9 mouse cellular contexts compared by ENCODE assay signal in the genomic region with DNA sequence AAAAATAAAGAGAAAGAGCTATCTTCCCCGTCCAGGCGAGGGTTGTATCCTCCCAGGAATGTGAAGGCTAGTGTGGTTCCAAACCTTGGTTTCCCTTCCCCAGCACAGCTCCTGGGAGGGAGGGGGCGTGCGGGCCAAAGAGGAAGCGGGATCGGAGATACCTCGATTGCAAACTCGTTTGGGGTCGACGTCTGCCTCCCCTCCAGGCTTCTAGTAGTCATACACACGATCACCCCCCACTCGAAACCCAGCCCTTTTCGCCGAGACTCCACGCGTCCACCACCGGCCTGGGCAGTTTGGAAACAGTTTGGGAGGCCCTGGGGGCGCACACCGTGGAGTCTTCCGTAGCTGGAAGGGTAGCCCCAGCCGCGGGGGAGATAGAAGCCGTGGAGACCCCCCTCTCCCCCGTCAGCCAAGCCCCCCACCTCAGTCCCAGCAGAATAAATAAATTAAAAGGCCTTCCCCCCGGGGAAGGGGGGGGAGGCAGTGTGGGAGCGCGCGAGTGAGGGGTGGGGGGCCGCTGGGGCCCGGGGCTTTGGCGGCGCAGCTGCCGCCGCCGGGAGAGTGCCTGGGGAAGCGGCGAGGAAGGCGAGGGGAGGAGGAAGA. TPM values are rescaled to one million over a fixed set of nuclear protein-coding genes. Genes with fewer than 3 reads are reported as not detected.
DNase-seq lines count a peak whose midpoint lies in the region; ATAC-seq and TF ChIP-seq lines count a peak whose summit lies in the region.
"Had no signal": no experiment of that assay in that cellular context is flagged by ENCODE, and none has a peak within 500 bp of the region (broad histone marks: within the 10 kb centered on the region; RNA-seq: fewer than 3 reads in every experiment).

No protein-coding gene starts in this region.

- H3K9ac ChIP-seq in forebrain, postnatal 0 days = peak overlapping the region; percentile 100
- peak overlapping the region; percentile 98 for H3K9ac ChIP-seq in kidney, postnatal 0 days (ENCODE audit: low read depth, low read length)

- TF ChIP-seq CTCF in forebrain, postnatal 0 days (IDR thresholded peaks at IDR 0.05; ENCODE audit: low read depth) = no peak
- TF ChIP-seq CTCF in kidney, postnatal 0 days (IDR thresholded peaks at IDR 0.05; ENCODE audit: low read depth) = no peak

- DNase-seq in adrenal gland, adult 2 months = peak; percentile 84
- no peak for DNase-seq in adrenal gland, postnatal 4 days (ENCODE audit: low spot score in 2 of 2)
- DNase-seq in urinary bladder, postnatal 25 days (ENCODE audit: low spot score) = peak; percentile 49
- no peak for DNase-seq in urinary bladder, adult 2 months (ENCODE audit: low spot score)
- peak; percentile 77 for DNase-seq in forebrain, postnatal 0 days
- DNase-seq in kidney, postnatal 0 days (ENCODE audit: low spot score) = peak; percentile 75
- DNase-seq in lung, postnatal 4 days = peak; percentile 73 to 76
- peak; percentile 70 to 78 for DNase-seq in spleen, postnatal 10 days (ENCODE audit: low spot score in 2 of 2)

- H3K4me2 ChIP-seq in forebrain, postnatal 0 days (ENCODE audit: low read depth) = peak overlapping the region; percentile 97
- peak overlapping the region; percentile 100 for H3K4me2 ChIP-seq in kidney, postnatal 0 days (ENCODE audit: low read length)

- peak overlapping the region; percentile 100 for H3K27ac ChIP-seq in forebrain, postnatal 0 days (ENCODE audit: low read depth, low read length)
- H3K27ac ChIP-seq in kidney, postnatal 0 days = peak overlapping the region; percentile 100

- ATAC-seq in forebrain, postnatal 0 days = peak; percentile 23; the same call in 1 of the 2 replicates
- no peak for ATAC-seq in kidney, postnatal 0 days (replicated peaks; ENCODE audit: low FRiP score, low read depth)

- peaks cover 17% of the 10 kb centered on the region for H3K4me1 ChIP-seq in forebrain, postnatal 0 days (ENCODE audit: insufficient read depth)
- peaks cover 34% of the 10 kb centered on the region for H3K4me1 ChIP-seq in kidney, postnatal 0 days (replicated peaks; ENCODE audit: insufficient read depth, low read length)

- H3K27me3 ChIP-seq in forebrain, postnatal 0 days (ENCODE audit: insufficient read depth, low read length) = no peaks in the 10 kb centered on the region
- no peaks in the 10 kb centered on the region for H3K27me3 ChIP-seq in kidney, postnatal 0 days (ENCODE audit: insufficient read depth, low read length)

- WGBS in forebrain, postnatal 0 days = 2% methylated on average over 27 of the region's 38 CpGs
- under 1% methylated on average over 32 of the region's 38 CpGs for WGBS in kidney, postnatal 0 days

- H3K4me3 ChIP-seq in forebrain, postnatal 0 days (ENCODE audit: low read depth, low read length) = peak overlapping the region; percentile 85
- peak overlapping the region; percentile 87 for H3K4me3 ChIP-seq in kidney, postnatal 0 days (replicated peaks; ENCODE audit: low read depth, low read length)

- H3K36me3 ChIP-seq in forebrain, postnatal 0 days (ENCODE audit: insufficient read depth) = peaks cover 3% of the 10 kb centered on the region; the same call in 1 of the 2 replicates
- H3K36me3 ChIP-seq in kidney, postnatal 0 days (ENCODE audit: insufficient read depth, low read length) = peaks cover 5% of the 10 kb centered on the region

- H3K9me3 ChIP-seq in forebrain, postnatal 0 days (ENCODE audit: low read length) = no peaks in the 10 kb centered on the region
- no peaks in the 10 kb centered on the region for H3K9me3 ChIP-seq in kidney, postnatal 0 days (replicated peaks; ENCODE audit: low read length)

RNA-seq across cellular contexts. Expression of a gene that starts 0.3 kb away (rescaled TPM):
- 10 to 100 TPM; 20.5 to 24.0 TPM for total RNA-seq in adrenal gland, adult 2 months (2021)
- polyA plus RNA-seq in adrenal gland, adult 2 months (2012; rRNA removed) = 17.2 and 22.3 TPM in 2 replicates
- 10 to 100 TPM; 36.8 to 37.2 TPM for total RNA-seq in adrenal gland, postnatal 4 days (2021)
- 3.1 and 10.4 TPM in 2 replicates for polyA plus RNA-seq in urinary bladder, adult 2 months (2012; rRNA removed)
- 3.9 and 5.6 TPM in 2 replicates for total RNA-seq in forebrain, postnatal 0 days (2014; rRNA removed)
- 5.1 and 7.6 TPM in 2 replicates for polyA plus RNA-seq in forebrain, postnatal 0 days (2015; fragmentation: Nextera tagmentation; extraction: Ambion mirVana)
- polyA plus RNA-seq in kidney, postnatal 0 days (2015; fragmentation: Nextera tagmentation; extraction: Ambion mirVana) = 7.0 and 7.1 TPM in 2 replicates

RNA-seq across cellular contexts. Expression of a gene that starts 9.2 kb away (rescaled TPM):
- 1 to 10 TPM in 1 of 2 experiments, under 1 TPM in 1; 0.84 to 3.8 TPM for total RNA-seq in adrenal gland, adult 2 months (2021)
- polyA plus RNA-seq in adrenal gland, adult 2 months (2012; rRNA removed) = 1.7 and 3.6 TPM in 2 replicates
- total RNA-seq in adrenal gland, postnatal 4 days (2021) = 1 to 10 TPM; 1.8 TPM
- 1.6 and 1.8 TPM in 2 replicates for polyA plus RNA-seq in urinary bladder, adult 2 months (2012; rRNA removed)
- total RNA-seq in forebrain, postnatal 0 days (2014; rRNA removed) = 25.3 and 27.0 TPM in 2 replicates
- polyA plus RNA-seq in forebrain, postnatal 0 days (2015; fragmentation: Nextera tagmentation; extraction: Ambion mirVana) = 36.9 and 38.7 TPM in 2 replicates
- polyA plus RNA-seq in kidney, postnatal 0 days (2015; fragmentation: Nextera tagmentation; extraction: Ambion mirVana) = 3.2 and 3.3 TPM in 2 replicates

RNA-seq across cellular contexts. Expression of a gene that starts 27.6 kb away (rescaled TPM):
- 10 to 100 TPM; 20.5 to 29.1 TPM for total RNA-seq in adrenal gland, adult 2 months (2021)
- 17.9 and 22.6 TPM in 2 replicates for polyA plus RNA-seq in adrenal gland, adult 2 months (2012; rRNA removed)
- total RNA-seq in adrenal gland, postnatal 4 days (2021) = 10 to 100 TPM; 36.0 to 36.5 TPM
- 24.8 and 26.7 TPM in 2 replicates for polyA plus RNA-seq in urinary bladder, adult 2 months (2012; rRNA removed)
- total RNA-seq in forebrain, postnatal 0 days (2014; rRNA removed) = 37.4 and 39.5 TPM in 2 replicates
- polyA plus RNA-seq in forebrain, postnatal 0 days (2015; fragmentation: Nextera tagmentation; extraction: Ambion mirVana) = 72.3 and 79.4 TPM in 2 replicates
- 77.4 and 78.7 TPM in 2 replicates for polyA plus RNA-seq in kidney, postnatal 0 days (2015; fragmentation: Nextera tagmentation; extraction: Ambion mirVana)

RNA-seq across cellular contexts. Expression of a gene that starts 40.9 kb away (rescaled TPM):
- 10 to 100 TPM in 1 of 2 experiments, 1 to 10 TPM in 1; 5.0 to 11.2 TPM for total RNA-seq in adrenal gland, adult 2 months (2021)
- polyA plus RNA-seq in adrenal gland, adult 2 months (2012; rRNA removed) = 1.0 and 2.2 TPM in 2 replicates
- 10 to 100 TPM in 1 of 2 experiments, 1 to 10 TPM in 1; 2.2 to 48.2 TPM for total RNA-seq in adrenal gland, postnatal 4 days (2021)
- 0.27 and 0.45 TPM in 2 replicates for polyA plus RNA-seq in urinary bladder, adult 2 months (2012; rRNA removed)
- total RNA-seq in forebrain, postnatal 0 days (2014; rRNA removed) = not detected in 2 replicates
- not detected in 2 replicates for polyA plus RNA-seq in forebrain, postnatal 0 days (2015; fragmentation: Nextera tagmentation; extraction: Ambion mirVana)
- polyA plus RNA-seq in kidney, postnatal 0 days (2015; fragmentation: Nextera tagmentation; extraction: Ambion mirVana) = 0.32 and 0.45 TPM in 2 replicates
- total RNA-seq: hematopoietic stem cell, adult 5-6 weeks had no signal

Comparison
In these comparisons a context has a peak if more than half of its experiments do, and no peak if none do; other contexts are left out.
1. DNase-seq: peak in adrenal gland, adult 2 months (single experiment), urinary bladder, postnatal 25 days (single experiment), forebrain, postnatal 0 days (single experiment), kidney, postnatal 0 days (single experiment), lung, postnatal 4 days (2 of 2) and spleen, postnatal 10 days (2 of 2); none in adrenal gland, postnatal 4 days (0 of 2) and urinary bladder, adult 2 months (single experiment).